Mouse (Mus musculus) frontal cortex, postnatal 10 days (tissue): ENCODE measurements around the gene 2210407C18Rik.
A peak's percentile ranks its signal among the peaks of the same experiment; 100 is the strongest.

Experiments
- DNase-seq, 2 experiments: peaks; one replicate each; pipeline ENCODE4 v3.0.0; 2022; ENCODE audit warnings: low spot score in 2 of 2, mixed read lengths in 1 of 2

Gene 2210407C18Rik

DNA sequence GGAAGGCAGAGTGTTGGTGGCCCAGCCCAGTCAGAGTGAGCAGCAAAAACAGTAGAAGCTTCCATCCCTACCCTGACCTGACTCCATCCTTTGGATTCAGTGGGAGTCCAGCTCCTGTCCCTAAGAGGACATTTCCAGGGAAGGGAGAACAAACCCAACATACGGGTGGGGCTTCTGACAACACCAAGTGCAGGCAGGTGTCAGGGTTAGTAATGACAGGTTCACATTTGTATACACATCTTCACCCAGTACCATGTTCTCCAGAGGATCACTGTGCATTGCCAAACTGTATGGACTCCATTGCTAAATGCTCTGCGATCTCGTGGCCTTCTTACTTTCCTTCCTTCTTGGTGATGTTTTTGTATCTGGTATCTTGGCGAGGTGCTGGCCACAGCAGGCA, at the start of gene 2210407C18Rik:
Gene 2210407C18Rik, minus strand, starts transcription at position 101 of the 400 bp plus-strand sequence.
- DNase-seq: no peak

DNA sequence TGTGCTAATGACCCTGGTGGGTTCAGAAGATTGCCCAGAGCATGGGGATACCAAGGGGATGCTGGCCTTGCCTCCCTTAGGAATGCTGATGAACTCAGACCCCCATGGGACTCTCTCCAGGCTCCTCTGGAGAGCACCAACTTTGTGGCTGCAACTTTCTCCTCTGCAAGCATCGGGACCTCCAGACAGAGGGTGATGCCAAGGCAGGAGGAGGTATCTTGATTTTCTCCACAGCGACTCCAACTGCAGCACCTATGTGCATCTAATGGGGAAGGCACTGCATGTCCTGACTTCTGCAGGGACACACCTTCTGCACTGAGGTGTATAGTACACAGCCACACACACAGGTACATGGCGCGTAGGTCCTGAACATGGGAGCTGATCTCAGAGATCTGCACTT, 42.7 kb upstream of the 2210407C18Rik start, which contains the start of gene Olfr322:
Gene Olfr322, plus strand, starts transcription at position 187 of the 400 bp plus-strand sequence.
- DNase-seq: no peak

DNA sequence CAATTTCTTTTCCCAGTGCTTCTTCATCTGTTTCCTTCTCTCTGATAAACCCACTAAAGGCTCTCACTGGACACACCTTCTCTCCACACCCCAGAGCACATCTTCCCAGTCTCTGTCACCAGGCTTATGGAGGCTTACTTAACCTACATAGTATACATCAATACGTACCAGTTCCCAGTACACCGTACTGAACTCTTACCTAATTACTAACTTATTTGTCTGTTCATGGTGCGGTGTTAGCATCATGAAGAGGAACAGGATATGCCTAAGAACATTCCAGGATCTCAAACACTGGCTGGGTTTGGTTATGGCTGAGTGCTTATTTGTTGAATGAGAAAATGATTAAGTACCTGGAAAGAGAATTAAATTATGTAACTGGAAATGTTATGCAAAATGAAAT, 39.3 kb upstream of the 2210407C18Rik start:
- no peak for DNase-seq

DNA sequence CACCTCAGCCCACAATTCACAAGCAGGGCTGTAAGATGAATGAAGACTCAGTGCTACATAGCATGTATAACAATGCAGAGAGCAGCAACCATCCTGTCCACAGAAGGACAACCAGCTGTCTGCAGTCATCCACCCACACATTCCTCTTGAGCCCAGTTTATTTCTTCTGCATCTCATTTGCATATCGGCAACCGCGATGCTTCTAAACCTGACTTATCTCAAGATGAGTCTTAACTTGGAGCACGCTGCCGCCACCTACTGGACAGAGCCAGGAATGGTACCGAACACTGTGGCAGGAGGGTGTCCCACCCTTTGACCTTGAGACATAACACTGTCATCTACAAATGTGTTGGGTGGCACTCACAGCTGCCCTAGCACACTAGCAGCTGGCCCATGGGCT, 27.5 kb upstream of the 2210407C18Rik start:
- DNase-seq: peak; percentile 9 to 11

DNA sequence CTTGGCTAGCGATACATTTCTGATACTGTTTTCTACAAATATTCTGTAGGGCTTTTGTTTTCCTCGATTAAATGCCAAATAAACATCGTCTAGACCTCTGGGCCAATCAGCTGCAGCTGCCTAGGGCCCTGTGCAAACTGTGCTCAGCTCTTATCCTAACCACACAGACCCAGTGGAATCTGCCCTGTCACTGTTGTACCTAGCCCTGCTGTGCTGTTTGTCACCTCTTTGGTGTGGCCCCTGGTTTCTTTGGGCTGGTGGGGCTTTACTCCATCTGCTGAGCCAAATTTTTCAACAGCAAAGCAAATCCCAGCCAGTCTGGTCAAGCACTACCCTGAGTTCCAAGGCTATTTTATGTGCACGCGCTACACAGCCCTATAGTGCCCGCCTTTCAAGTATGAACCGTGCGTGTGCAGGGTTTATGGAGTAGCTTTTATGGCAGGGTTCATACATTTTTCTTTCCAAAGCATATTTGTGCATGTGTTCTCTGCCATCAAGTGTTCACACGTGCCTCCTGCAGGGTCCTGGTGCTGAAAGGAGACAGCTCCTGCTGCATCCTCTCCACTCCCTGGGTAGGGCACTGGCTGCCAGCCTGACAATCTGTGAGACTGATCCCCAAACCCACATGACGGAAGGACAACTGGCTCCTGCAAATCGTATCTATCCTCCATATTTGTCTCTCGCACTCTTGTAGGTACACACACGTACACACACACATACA, 25.9 kb upstream of the 2210407C18Rik start:
- no peak for DNase-seq

DNA sequence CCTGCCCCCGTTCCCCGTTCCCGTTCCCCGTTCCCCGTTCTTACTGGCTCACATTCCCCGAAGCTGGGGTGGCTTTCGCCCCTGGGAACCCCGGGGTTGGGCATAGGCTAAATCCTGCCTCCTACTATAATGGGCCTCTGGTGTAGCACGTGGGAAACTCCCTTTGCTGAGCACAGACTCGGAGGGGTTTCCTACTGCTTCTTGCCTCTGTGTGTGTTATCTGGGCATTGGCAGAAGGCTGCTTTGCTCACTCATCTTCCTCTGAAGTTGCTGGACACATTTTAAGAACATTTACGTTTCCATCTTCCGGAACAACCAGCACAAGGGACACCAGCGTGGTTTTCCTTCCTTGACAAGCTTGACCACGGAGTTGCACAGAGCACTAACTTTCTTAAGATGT, 25.2 kb upstream of the 2210407C18Rik start:
- no peak for DNase-seq

DNA sequence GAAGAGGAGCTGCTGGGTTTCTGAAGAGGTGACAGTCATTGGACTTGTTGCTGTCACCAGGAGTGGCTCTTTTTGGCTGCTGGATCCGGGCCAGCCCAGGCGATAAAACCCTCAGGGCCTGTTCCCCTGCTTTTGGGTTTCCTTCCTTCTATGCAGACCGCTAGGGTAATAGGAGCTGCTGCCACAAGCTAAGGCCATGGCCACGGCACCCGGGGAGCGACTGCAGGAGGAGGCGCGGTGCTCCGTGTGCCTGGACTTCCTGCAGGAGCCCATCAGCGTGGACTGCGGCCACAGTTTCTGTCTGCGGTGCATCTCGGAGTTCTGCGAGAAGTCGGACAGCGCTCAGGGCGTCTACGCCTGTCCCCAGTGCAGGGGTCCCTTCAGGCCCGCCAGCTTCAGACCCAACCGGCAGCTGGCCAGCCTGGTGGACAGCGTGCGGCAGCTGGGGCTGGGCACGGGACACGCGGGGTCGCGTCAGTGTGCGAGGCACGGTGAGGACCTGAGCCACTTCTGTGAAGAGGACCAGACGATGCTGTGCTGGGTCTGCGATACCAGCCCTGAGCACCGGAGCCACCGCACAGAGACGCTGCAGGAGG, 24.5 kb upstream of the 2210407C18Rik start, which contains the start of gene Trim58:
Gene Trim58, plus strand, starts transcription at position 194 of the 596 bp plus-strand sequence.
- no peak for DNase-seq

DNA sequence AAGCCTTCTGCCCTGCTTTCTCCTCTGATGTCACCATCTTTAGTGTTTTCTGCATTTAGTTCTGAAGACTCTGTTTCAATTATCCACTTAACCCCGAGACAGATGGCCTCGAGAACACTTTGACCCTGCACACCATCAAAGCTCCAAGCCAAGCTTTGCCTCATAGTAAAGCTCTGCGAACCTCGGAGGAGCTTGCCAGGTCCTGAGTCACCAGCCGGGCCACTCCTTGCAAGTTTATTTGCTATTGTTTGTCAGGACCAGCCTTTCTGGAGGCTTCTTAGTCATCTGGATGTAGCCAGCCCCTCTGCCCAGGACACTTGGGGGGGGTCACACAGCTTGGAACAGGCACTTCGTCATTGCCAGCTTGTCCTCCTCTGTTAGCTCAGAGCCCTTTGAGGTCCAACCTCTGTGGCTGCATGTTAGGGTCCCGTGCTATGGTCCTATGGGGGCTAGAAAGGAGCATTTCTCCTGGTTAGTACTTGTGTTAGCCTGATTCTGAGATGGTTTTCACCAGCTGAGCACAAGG, 22.4 kb upstream of the 2210407C18Rik start:
- DNase-seq: no peak

DNA sequence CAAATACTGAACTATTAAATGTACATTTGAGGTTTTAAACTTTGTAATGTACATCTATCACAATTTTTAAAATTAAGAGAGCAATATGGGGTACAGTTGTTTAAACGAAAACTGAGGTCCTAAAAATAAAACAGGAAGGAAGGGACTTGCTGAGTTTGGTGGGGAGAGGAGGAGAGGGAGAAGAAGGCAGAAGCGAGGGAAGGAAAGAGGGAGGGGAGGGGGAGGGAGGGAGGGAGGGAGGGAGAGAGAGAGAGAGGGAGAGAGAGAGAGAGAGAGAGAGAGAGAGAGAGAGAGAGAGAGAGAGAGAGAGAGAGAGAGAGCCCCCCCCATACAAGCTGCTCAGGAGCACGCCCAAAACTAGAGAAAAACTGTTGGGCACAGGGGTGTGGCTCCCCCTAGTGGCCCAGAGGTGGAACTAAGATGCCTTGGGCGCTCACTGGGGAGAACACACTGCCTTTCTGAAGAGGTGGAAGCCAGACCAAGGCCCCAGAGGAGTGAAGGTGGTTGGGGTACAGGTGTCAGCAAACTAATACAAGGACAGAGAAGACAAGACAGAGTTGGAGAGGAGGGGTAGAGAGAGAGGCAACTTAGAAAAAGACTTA, 20.6 kb upstream of the 2210407C18Rik start:
- DNase-seq: peak in 1 of 2 experiments; percentile 45

DNA sequence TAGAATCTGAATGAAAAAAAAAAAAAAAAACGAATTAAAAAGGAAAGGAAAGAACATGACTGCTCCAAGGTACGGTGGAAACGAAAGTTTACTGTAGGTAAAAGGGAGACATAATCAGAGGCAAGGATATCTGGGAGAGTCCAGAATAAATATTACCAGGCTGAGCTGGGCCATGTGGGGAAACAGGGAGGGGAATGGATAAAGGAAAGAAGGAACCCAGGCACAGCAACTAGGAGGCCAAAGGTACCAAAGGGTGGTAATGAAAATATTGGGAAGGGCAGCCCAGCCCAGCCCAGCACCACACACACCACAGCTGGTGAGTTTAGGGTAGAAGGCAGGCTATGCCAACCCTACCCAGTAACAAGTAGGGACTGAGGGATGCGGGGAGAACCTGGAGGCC, 19.0 kb upstream of the 2210407C18Rik start:
- DNase-seq: no peak

DNA sequence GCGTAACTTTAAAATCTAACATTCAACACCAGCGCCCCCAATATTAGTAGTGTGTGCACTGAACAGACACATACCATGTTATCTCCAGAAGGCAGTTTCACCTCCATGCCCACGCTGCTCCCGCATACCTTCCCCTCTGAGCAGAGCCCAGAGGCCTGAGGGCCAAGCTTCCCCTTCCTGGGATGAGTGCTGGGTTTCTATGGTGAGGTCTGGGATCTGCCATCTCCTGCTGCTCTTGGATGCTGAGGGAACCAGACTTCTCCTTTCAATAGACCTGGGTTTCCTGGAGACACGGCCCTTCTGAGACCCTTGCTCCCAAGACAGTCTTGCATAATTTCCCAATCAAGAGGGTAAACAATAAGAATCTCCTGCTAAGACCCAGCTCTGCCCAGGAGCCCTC, 14.5 kb upstream of the 2210407C18Rik start, which contains the start of gene Olfr323:
Gene Olfr323, minus strand, starts transcription at position 101 of the 400 bp plus-strand sequence.
- no peak for DNase-seq

DNA sequence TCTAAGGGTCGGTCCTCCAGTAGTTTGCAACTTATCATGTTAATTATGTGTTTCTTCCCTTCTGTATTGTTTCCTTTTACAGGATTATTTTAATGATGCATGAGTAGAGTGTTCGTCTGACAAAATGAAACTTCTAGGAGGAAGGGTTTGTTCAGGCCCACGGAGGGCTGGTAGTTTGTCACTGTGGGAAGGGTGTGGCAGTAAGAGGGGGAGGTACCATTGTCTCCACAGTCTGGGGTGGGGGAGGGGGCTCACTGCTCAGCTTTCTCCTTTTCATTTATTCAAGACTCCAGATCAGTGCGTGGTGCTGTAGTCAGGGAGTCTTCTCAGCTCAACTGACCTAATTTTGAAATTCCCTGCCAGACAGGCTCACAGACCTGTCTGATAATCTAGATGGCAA, 10.3 kb upstream of the 2210407C18Rik start:
- no peak for DNase-seq

DNA sequence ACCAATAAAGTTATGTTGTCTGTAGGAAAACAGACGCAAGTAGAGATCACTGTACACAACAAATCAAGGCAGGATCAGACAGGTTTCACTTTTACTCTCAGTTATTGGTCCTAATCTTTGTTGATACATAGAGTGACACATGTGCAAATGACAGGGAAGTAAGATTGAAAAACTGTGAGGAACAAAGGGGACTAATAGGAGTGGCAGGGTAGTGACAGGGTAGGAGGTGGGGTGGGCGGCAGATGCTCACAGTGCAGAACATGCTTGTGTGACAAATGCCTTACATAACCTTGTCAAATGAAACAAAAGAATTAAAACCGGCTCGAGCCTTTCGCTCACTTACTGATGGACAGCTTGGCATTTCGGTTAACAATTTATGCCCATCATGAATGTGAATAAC, 2.9 kb upstream of the 2210407C18Rik start:
- DNase-seq: no peak

DNA sequence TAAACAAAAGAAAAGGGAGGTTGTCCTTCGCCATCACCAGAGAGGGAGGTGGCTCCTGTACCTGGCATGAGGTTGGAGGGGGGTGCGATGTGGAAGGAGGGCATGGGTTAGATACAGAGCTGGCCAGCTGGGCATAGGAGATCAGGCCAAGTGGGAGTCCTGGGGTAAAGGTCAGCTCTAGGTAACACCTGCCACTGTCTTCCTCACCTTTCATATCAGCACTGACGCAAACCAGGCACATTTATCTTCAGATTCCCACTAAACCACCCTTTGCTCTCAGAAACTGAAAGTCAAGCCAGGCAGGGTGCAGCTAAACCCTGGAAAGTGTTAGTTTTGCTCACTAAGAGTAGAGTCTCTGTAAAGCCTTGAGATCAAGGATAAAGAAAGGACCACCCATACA, 2.5 kb upstream of the 2210407C18Rik start:
- no peak for DNase-seq

DNA sequence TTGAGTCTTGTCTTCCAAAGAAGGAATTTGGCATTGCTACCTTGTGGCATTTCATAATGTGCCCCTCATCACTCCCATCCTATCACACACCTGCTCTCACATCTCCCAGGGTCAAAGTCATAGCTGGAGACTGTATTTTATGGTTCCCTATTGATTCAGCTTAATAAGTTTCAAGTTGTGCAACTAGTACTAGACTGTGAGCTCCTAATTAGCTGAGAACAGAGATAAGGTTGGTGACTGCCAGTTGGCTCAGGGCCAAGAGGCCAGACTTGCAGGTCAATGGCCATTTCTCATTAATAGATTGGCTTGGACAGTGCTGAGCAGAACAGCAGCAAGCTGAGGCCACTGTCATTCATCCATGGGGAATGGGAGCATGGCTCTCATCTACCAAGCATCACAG, 1.3 kb downstream of the 2210407C18Rik start:
- no peak for DNase-seq

DNA sequence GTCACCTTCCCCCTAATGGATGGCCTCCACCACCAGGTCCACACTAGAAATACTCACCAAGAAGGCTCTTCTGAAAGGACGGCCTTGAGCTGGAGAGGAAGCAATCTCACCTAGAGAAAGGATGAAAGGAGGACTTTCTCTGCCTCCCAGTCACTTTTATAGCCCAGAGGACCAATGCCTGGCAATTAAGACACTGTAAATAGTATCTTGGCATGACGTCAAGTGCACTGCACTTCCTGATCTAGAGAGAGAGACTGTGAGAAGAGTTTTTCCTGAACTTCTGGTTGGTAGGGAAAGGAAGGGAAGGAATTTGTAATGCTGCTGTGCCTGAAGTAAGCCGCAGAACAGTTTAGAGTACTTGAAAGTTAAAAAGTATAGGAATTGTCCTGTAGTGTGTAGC, 2.5 kb downstream of the 2210407C18Rik start:
- DNase-seq: no peak

DNA sequence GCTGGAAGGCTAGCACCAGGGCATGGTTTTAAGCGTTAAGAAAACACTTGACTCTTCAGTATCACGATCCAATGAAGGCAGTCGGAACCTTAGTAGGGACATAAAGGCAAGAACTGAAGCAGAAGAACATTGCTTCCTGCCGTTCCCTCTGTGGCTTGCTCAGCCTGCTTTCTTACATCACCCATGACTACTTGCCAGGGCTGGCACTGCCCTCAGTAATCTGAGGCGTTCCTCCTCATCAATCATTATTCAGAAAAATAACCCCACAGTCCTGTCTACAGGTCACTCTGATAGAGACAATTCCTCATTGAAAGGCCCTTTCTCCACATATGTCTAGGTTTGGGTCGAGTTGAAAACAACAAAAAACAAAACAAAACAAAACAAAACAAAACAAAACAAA, 8.8 kb downstream of the 2210407C18Rik start:
- DNase-seq: no peak

DNA sequence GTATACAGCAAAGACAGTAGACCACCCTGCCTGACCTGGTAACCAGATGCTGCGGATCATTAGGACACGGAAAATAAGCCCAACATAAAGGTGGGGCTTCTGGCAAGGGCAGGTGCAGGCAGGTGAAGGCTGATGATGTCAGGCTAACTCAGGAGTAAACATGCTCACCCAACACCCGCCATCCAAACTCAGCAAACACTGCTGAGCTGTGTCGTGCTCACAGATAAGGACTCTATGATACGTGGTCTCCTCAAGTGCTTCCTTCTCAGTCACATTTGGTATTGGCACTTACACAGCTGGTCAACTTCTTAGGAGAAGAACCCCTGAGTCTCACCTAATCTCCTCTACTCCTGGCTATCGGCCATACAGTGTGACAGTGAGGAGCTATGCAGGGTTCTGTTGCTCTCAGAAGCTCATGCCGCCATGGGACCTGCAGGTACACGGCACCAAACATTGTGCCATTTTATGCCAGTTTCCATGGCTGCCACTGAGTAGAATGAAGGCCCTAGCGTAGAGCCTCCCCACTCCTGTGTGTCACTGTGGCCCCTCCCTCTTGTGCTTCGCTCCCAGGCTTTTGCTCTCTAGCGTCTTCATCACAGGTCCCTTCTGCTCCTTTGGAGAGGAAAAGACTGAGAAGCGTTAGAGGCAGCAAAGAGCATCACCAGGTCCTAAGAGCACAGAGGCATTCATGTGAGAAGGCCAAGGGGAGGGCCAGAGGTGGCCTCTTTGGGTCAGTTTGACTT, 9.5 kb downstream of the 2210407C18Rik start:
- DNase-seq: no peak

DNA sequence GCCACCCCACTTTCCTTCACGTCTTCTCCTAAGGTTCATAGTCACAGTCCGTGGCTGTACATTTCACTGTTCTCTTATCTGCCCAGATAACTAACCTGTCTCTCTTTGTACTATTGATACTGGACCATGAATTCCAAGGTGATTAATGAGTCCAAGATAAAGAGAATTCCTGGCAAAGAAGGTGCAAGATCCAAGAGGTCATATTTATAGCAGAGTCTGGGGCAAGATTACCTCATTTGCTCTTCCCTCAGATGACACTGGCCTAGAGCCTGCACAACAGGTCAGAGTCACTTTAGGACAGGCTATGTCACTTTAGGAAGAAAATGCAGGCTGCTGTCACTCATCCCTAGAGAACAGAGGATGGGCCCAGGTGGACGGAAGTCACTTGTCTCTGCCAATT, 10.6 kb downstream of the 2210407C18Rik start:
- DNase-seq: no peak

DNA sequence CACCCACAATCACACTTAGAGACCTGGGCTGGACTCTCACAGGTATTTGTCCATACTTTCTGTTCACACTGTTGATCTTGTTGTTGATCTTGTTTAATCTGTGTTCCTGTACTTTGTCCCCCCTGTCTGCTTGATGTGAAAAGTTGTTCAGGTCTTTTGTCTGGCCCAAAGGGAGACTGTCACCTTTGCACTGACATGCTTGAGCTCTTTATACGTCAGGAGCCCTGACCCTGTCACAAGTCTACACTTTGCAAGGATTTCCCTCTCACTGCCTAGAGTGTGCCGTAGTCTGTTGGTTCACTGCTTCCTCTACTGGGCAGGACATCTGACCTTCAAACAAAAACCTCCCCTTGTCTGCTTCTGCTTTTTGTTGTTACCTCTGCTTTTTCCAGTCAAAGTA, 11.2 kb downstream of the 2210407C18Rik start:
- DNase-seq: no peak

DNA sequence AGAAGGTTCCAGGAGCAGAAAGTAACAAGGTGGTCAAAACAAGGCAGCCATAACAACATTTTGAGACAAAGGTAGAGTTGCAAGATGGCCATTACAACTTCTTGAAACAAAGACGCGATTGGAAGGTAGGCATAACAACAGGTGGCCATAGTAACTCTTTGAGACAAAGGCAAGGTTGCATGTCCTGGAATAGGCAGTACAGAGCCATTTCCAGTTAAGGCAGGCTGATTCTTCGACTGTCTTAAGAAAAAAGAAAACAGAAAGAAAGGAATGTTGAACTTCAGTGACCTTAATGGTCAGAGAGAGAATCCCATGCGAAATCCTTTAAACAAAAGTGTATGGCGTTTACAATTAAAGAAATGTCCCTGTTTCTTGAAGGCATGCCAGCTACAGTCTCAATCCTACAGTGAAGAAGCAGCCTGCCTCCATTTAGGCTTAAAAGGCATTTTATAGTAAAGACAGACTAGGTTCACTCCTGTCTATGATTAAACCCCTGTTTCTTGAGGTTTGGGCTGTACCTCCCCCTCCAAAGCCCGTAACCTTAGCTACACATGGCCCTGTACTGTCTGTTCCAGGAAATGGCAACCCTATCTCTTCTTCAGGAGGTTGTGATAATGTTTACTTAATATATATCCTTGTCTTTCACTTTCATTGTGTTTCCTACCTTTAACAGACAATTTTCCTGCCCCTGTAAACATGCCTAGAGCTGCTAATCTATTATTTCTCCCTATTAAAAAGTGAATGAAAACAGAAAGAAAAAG, 12.9 kb downstream of the 2210407C18Rik start:
- DNase-seq: no peak
